Comparison of ENCODE assay signal across 11 mouse cellular contexts in the genomic region with DNA sequence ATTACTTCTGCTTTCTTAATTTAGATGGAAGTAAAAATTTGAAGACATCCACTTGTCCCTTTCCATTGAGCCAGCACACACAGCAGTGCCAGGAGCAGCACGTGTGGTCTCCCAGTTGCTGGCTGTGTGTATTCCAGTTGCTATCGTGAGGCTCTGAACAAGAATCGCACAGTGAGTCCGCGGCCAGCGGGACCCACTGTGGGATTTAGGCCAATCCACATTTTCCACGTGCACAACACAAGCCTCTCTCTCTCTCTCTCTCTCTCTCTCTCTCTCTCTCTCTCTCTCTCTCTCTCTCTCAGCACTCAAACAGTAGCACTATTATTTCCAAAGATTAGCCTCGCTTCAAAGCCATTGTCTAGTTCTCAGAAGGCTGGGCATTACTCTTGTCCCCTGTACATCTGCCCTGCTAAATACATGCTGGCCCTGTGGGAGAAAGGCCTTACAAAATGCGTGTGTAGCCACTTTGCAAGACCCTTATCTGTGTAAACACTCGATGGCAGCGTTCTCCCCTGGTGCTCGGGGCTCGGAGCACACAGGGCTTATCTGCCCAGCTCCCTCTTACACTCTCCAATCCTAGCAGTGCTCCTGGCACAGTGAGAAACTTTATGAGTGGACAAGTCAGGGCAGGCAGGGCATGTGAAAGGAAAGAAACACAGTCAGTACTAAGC. TPM values are rescaled to one million over a fixed set of nuclear protein-coding genes. Genes with fewer than 3 reads are reported as not detected.
DNase-seq lines count a peak whose midpoint lies in the region; ATAC-seq and TF ChIP-seq lines count a peak whose summit lies in the region.
"Had no signal": no experiment of that assay in that cellular context is flagged by ENCODE, and none has a peak within 500 bp of the region (broad histone marks: within the 10 kb centered on the region; RNA-seq: fewer than 3 reads in every experiment).

No protein-coding gene starts in this region.

- H3K9me3 ChIP-seq in forebrain, embryonic 14.5 days (replicated peaks; ENCODE audit: control insufficient read depth, low read length): no peaks in the 10 kb centered on the region
- H3K9me3 ChIP-seq in hindbrain, embryonic 16.5 days (ENCODE audit: control insufficient read depth, low read length): no peaks in the 10 kb centered on the region
- H3K9me3 ChIP-seq: embryonic facial prominence, embryonic 15.5 days; liver, embryonic 13.5 days had no signal

- TF ChIP-seq CTCF in olfactory bulb, adult 2 months (IDR thresholded peaks at IDR 0.05; ENCODE audit: insufficient read depth, low read depth, low read length): no peak
- TF ChIP-seq CTCF in kidney, adult 2 months (conservative IDR thresholded peaks at IDR 0.05; ENCODE audit: insufficient read depth, insufficient read length, low read depth, low read length): no peak

- 39% methylated on average over 13 of the region's 13 CpGs for WGBS in forebrain, embryonic 14.5 days
- WGBS in hindbrain, embryonic 16.5 days: 30% methylated on average over 13 of the region's 13 CpGs
- 38% methylated on average over 13 of the region's 13 CpGs for WGBS in olfactory bulb, adult 2 months
- 82% methylated on average over 13 of the region's 13 CpGs for WGBS in kidney, adult 2 months

- peak; percentile 40; the same call in 1 of the 2 replicates for ATAC-seq in forebrain, embryonic 14.5 days
- peak; percentile 68 for ATAC-seq in hindbrain, embryonic 16.5 days
- ATAC-seq: Patski had no signal

- H3K27ac ChIP-seq in forebrain, embryonic 14.5 days (ENCODE audit: low read depth, low read length): 0 out of 2 replicates have a peak overlapping the region, but pooled peaks have one; percentile 0
- H3K27ac ChIP-seq in hindbrain, embryonic 16.5 days (ENCODE audit: low read depth, low read length): no peak overlapping the region
- H3K27ac ChIP-seq in olfactory bulb, adult 2 months (ENCODE audit: insufficient read depth, low read depth, low read length): peak overlapping the region; percentile 28; the same call in 1 of the 2 replicates
- H3K27ac ChIP-seq in kidney, adult 2 months (ENCODE audit: insufficient read depth, low read depth, low read length): no peak overlapping the region
- H3K27ac ChIP-seq: embryonic facial prominence, embryonic 15.5 days; liver, embryonic 13.5 days had no signal

- no peaks in the 10 kb centered on the region for H3K4me1 ChIP-seq in forebrain, embryonic 14.5 days (ENCODE audit: control insufficient read depth, insufficient read depth, low read length)
- peaks cover 2% of the 10 kb centered on the region; the same call in 1 of the 2 replicates for H3K4me1 ChIP-seq in hindbrain, embryonic 16.5 days (ENCODE audit: control insufficient read depth, insufficient read depth, low read depth, low read length)
- H3K4me1 ChIP-seq in olfactory bulb, adult 2 months (ENCODE audit: control insufficient read depth, insufficient read depth, low read length): no peaks in the 10 kb centered on the region; the same call in 1 of the 2 replicates
- H3K4me1 ChIP-seq in kidney, adult 2 months (ENCODE audit: control insufficient read depth, insufficient read depth, low read length): peaks cover 11% of the 10 kb centered on the region; the same call in 1 of the 2 replicates
- H3K4me1 ChIP-seq: embryonic facial prominence, embryonic 15.5 days had no signal

- H3K4me3 ChIP-seq in forebrain, embryonic 14.5 days (ENCODE audit: low read depth, low read length): no peak overlapping the region
- no peak overlapping the region for H3K4me3 ChIP-seq in hindbrain, embryonic 16.5 days (ENCODE audit: low read length)
- H3K4me3 ChIP-seq in olfactory bulb, adult 2 months (ENCODE audit: insufficient read depth, low read depth, low read length): no peak overlapping the region
- no peak overlapping the region for H3K4me3 ChIP-seq in kidney, adult 2 months (ENCODE audit: insufficient read depth, low read depth, low read length)
- H3K4me3 ChIP-seq: embryonic facial prominence, embryonic 15.5 days; liver, embryonic 13.5 days had no signal

- no peak overlapping the region for H3K4me2 ChIP-seq in forebrain, embryonic 14.5 days (ENCODE audit: low read length)
- H3K4me2 ChIP-seq in hindbrain, embryonic 16.5 days (ENCODE audit: low read length): no peak overlapping the region
- H3K4me2 ChIP-seq: embryonic facial prominence, embryonic 15.5 days; liver, embryonic 13.5 days had no signal

- H3K9ac ChIP-seq in forebrain, embryonic 14.5 days (ENCODE audit: low read length): no peak overlapping the region
- H3K9ac ChIP-seq in hindbrain, embryonic 16.5 days (ENCODE audit: low read depth, low read length): no peak overlapping the region
- H3K9ac ChIP-seq: embryonic facial prominence, embryonic 15.5 days; liver, embryonic 13.5 days had no signal

- peak; percentile 77 for DNase-seq in layer of hippocampus, adult 9-11 months
- DNase-seq in layer of hippocampus, postnatal 10 days (ENCODE audit: low spot score in 2 of 2): no peak
- DNase-seq in forebrain, embryonic 14.5 days (ENCODE audit: low spot score): peak; percentile 22
- no peak for DNase-seq in kidney, adult 2 months
- no peak for DNase-seq in right cerebral cortex, postnatal 25 days
- no peak for DNase-seq in adrenal gland, postnatal 14 days
- DNase-seq: liver, embryonic 13.5 days had no signal

- no peak for TF ChIP-seq POLR2A in olfactory bulb, adult 2 months (IDR thresholded peaks at IDR 0.05; ENCODE audit: insufficient read depth, low read depth, low read length)
- no peak for TF ChIP-seq POLR2A in kidney, adult 2 months (IDR thresholded peaks at IDR 0.05; ENCODE audit: low read depth, low read length)

- no peaks in the 10 kb centered on the region for H3K36me3 ChIP-seq in forebrain, embryonic 14.5 days (ENCODE audit: control insufficient read depth, insufficient read depth, low read length)
- H3K36me3 ChIP-seq in hindbrain, embryonic 16.5 days (ENCODE audit: control insufficient read depth, insufficient read depth, low read length): no peaks in the 10 kb centered on the region
- no peaks in the 10 kb centered on the region for H3K36me3 ChIP-seq in kidney, adult 2 months (ENCODE audit: control insufficient read depth, insufficient read depth, low read length)
- H3K36me3 ChIP-seq: embryonic facial prominence, embryonic 15.5 days; liver, embryonic 13.5 days had no signal

- H3K27me3 ChIP-seq in forebrain, embryonic 14.5 days (replicated peaks; ENCODE audit: control insufficient read depth, insufficient read depth, low read length): no peaks in the 10 kb centered on the region
- no peaks in the 10 kb centered on the region for H3K27me3 ChIP-seq in hindbrain, embryonic 16.5 days (replicated peaks; ENCODE audit: control insufficient read depth, insufficient read depth, low read length)
- H3K27me3 ChIP-seq in kidney, adult 2 months (replicated peaks; ENCODE audit: control insufficient read depth, insufficient read depth, low read length): no peaks in the 10 kb centered on the region
- H3K27me3 ChIP-seq: embryonic facial prominence, embryonic 15.5 days; liver, embryonic 13.5 days; Patski had no signal

RNA-seq across cellular contexts. Expression of gene Tent4a, which starts 25.0 kb away (rescaled TPM):
- total RNA-seq in layer of hippocampus, postnatal 10 days (2021): 10 to 100 TPM; 40.9 to 41.7 TPM
- 8.8 and 9.0 TPM in 2 replicates for polyA plus RNA-seq in forebrain, embryonic 14.5 days (2014; fragmentation: Nextera tagmentation; extraction: Ambion mirVana)
- polyA plus RNA-seq in hindbrain, embryonic 16.5 days (2015; fragmentation: Nextera tagmentation; extraction: Ambion mirVana): 5.7 and 6.4 TPM in 2 replicates
- polyA plus RNA-seq in olfactory bulb, adult 2 months (2012; ENCODE audit: insufficient read depth, insufficient read length, low replicate concordance, missing spikeins): not detected in 2 replicates
- 15.8 and 16.7 TPM in 2 replicates for polyA plus RNA-seq in kidney, adult 2 months (2012; rRNA removed)
- 21.1 and 21.6 TPM in 2 replicates for total RNA-seq in adrenal gland, postnatal 14 days (2021)

RNA-seq across cellular contexts. Expression of gene Nsun2, which starts 25.9 kb away (rescaled TPM):
- total RNA-seq in layer of hippocampus, postnatal 10 days (2021): 10 to 100 TPM; 74.5 to 84.5 TPM
- polyA plus RNA-seq in forebrain, embryonic 14.5 days (2014; fragmentation: Nextera tagmentation; extraction: Ambion mirVana): 86.2 and 87.4 TPM in 2 replicates
- polyA plus RNA-seq in hindbrain, embryonic 16.5 days (2015; fragmentation: Nextera tagmentation; extraction: Ambion mirVana): 73.8 and 77.7 TPM in 2 replicates
- not detected in 2 replicates for polyA plus RNA-seq in olfactory bulb, adult 2 months (2012; ENCODE audit: insufficient read depth, insufficient read length, low replicate concordance, missing spikeins)
- 47.9 and 51.6 TPM in 2 replicates for polyA plus RNA-seq in kidney, adult 2 months (2012; rRNA removed)
- 87.3 and 89.0 TPM in 2 replicates for total RNA-seq in adrenal gland, postnatal 14 days (2021)

RNA-seq across cellular contexts. Expression of gene Srd5a1, which starts 51.8 kb away (rescaled TPM):
- 10 to 100 TPM; 22.9 TPM for total RNA-seq in layer of hippocampus, postnatal 10 days (2021)
- polyA plus RNA-seq in forebrain, embryonic 14.5 days (2014; fragmentation: Nextera tagmentation; extraction: Ambion mirVana): 27.2 and 31.7 TPM in 2 replicates
- 29.2 and 39.2 TPM in 2 replicates for polyA plus RNA-seq in hindbrain, embryonic 16.5 days (2015; fragmentation: Nextera tagmentation; extraction: Ambion mirVana)
- not detected in 2 replicates for polyA plus RNA-seq in olfactory bulb, adult 2 months (2012; ENCODE audit: insufficient read depth, insufficient read length, low replicate concordance, missing spikeins)
- polyA plus RNA-seq in kidney, adult 2 months (2012; rRNA removed): 13.9 and 15.7 TPM in 2 replicates
- 16.7 and 18.2 TPM in 2 replicates for total RNA-seq in adrenal gland, postnatal 14 days (2021)

Comparison
In these comparisons a context has a peak if more than half of its experiments do, and no peak if none do; other contexts are left out.
1. DNase-seq: peak in layer of hippocampus, adult 9-11 months (single experiment) and forebrain, embryonic 14.5 days (single experiment); none in layer of hippocampus, postnatal 10 days (0 of 2), kidney, adult 2 months (single experiment), right cerebral cortex, postnatal 25 days (single experiment) and adrenal gland, postnatal 14 days (single experiment).
2. H3K27ac ChIP-seq: peak in forebrain, embryonic 14.5 days (single experiment) and olfactory bulb, adult 2 months (single experiment); none in hindbrain, embryonic 16.5 days (single experiment) and kidney, adult 2 months (single experiment).
3. RNA of gene Srd5a1, which starts 51.8 kb away (polyA plus RNA-seq): 29.2 to 39.2 TPM in hindbrain, embryonic 16.5 days, 27.2 to 31.7 TPM in forebrain, embryonic 14.5 days and 13.9 to 15.7 TPM in kidney, adult 2 months; not detected in olfactory bulb, adult 2 months; every median in the first group is over 10 times any median in the second.